Mouse (Mus musculus): ENCODE data around the gene Rad9b.

DNA sequence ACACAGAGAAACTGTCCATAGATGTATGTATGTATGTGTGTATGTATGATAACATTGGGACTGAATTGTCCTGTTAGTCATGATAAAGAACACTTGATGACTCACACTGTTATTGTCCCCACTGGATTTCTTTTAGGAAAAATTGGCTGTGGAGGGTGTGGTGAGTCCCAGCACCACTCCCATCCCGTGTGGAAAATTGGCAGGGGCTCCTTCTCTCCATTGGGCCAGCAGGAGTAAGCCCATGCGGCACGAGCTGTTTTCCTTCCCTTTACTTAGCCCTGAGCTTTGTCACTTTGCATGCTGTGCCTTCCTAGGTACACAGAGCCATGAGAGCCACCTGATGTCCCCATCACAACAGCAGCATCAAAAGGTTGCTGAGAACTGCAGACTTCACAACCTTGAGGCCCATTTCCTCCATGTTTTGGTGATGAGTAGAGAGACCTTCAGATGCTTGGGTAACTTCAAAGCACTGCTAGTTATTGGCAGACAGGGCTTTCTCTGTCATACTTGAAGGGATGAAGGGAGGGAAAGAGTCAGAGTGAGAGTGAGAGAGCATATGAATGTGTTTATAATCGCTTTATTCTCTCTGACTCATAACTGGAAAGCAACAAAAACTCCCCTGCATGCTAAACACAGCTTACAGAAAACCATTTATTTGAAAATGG lies 65.8 kb downstream of the Rad9b start:
- TF ChIP-seq CTCF (IDR thresholded peaks at IDR 0.05; ENCODE audit: borderline replicate concordance, control insufficient read depth, extremely low read depth, insufficient read depth, low read length, poor library complexity) (no peak), POLR2A (IDR thresholded peaks at IDR 0.05; ENCODE audit: control insufficient read depth, extremely low read depth, insufficient read depth, low read length, poor library complexity) (no peak)

Data from thymus, adult 2 months (tissue).